Mouse (Mus musculus): ENCODE measurements at regions not wholly inside any gene's neighbourhood (a gene's known extent, or its start where the extent isn't known, plus 50 kb on each side); places are given as distances from the start of the nearest gene placed in this dataset.
"Not testable (repeated sequence)": the region's sequence is repeated elsewhere in the genome, so short reads cannot be mapped to it uniquely, and the experiment has no call there.

- Histone ChIP-seq H3K9ac (replicated peaks; ENCODE audit: low read depth) (no peak overlapping the region), H3K4me2 (replicated peaks; ENCODE audit: low read depth, low read length) (no peak overlapping the region), H3K36me3 (ENCODE audit: insufficient read depth, low read length) (no peaks in the 10 kb centered on the region), H3K27ac (ENCODE audit: low read length) (no peak overlapping the region), H3K4me1 (ENCODE audit: insufficient read depth, low read depth, low read length) (no peaks in the 10 kb centered on the region), H3K9me3 (ENCODE audit: low read length) (no peaks in the 10 kb centered on the region), H3K27me3 (replicated peaks; ENCODE audit: insufficient read depth, low read length) (no peaks in the 10 kb centered on the region), H3K4me3 (ENCODE audit: low read depth, low read length) (no peak overlapping the region)
- ATAC-seq (no peak), DNase-seq (ENCODE audit: low spot score) (no peak)
- no peak for TF ChIP-seq EP300 (IDR thresholded peaks at IDR 0.05)
- TF ChIP-seq CTCF (IDR thresholded peaks at IDR 0.05), result no peak
- 33% methylated on average over 2 of the region's 2 CpGs for WGBS
Measured at GRCm38 (mm10) chrX:153887285-153887684, 55.3 kb downstream of the Spin2c start.

GRCm38 (mm10) chrX:153927996-153928395, 84.4 kb downstream of the Samt1 start:
- ATAC-seq (no peak), DNase-seq (ENCODE audit: low spot score) (peak; percentile 2)
- H3K4me1 ChIP-seq (ENCODE audit: insufficient read depth, low read depth, low read length), result no peaks in the 10 kb centered on the region
- no peak overlapping the region for H3K27ac ChIP-seq (ENCODE audit: low read length)
- 70% methylated on average over 3 of the region's 3 CpGs for WGBS
- H3K9ac ChIP-seq (replicated peaks; ENCODE audit: low read depth), result no peak overlapping the region
- no peaks in the 10 kb centered on the region for H3K27me3 ChIP-seq (replicated peaks; ENCODE audit: insufficient read depth, low read length)
- no peak overlapping the region for H3K4me3 ChIP-seq (ENCODE audit: low read depth, low read length)
- H3K9me3 ChIP-seq (ENCODE audit: low read length), result no peaks in the 10 kb centered on the region
- no peak overlapping the region for H3K4me2 ChIP-seq (replicated peaks; ENCODE audit: low read depth, low read length)
- no peak for TF ChIP-seq CTCF (IDR thresholded peaks at IDR 0.05)
- TF ChIP-seq EP300 (IDR thresholded peaks at IDR 0.05), result no peak
- H3K36me3 ChIP-seq (ENCODE audit: insufficient read depth, low read length), result no peaks in the 10 kb centered on the region

GRCm38 (mm10) chrX:153932586-153932985, 79.9 kb downstream of the Samt1 start:
- H3K27me3 ChIP-seq (replicated peaks; ENCODE audit: insufficient read depth, low read length), result no peaks in the 10 kb centered on the region
- no peak overlapping the region for H3K4me3 ChIP-seq (ENCODE audit: low read depth, low read length)
- no peaks in the 10 kb centered on the region for H3K36me3 ChIP-seq (ENCODE audit: insufficient read depth, low read length)
- H3K9me3 ChIP-seq (ENCODE audit: low read length), result no peaks in the 10 kb centered on the region
- ATAC-seq, result no peak
- no peak overlapping the region for H3K27ac ChIP-seq (ENCODE audit: low read length)
- H3K4me2 ChIP-seq (replicated peaks; ENCODE audit: low read depth, low read length), result no peak overlapping the region
- H3K4me1 ChIP-seq (ENCODE audit: insufficient read depth, low read depth, low read length), result no peaks in the 10 kb centered on the region
- 57% methylated on average over 2 of the region's 2 CpGs for WGBS
- DNase-seq (ENCODE audit: low spot score), result no peak
- no peak overlapping the region for H3K9ac ChIP-seq (replicated peaks; ENCODE audit: low read depth)
- no peak for TF ChIP-seq EP300 (IDR thresholded peaks at IDR 0.05)
- no peak; the same call in 1 of the 2 replicates for TF ChIP-seq CTCF (IDR thresholded peaks at IDR 0.05)

GRCm38 (mm10) chrX:153936111-153936510, 76.3 kb downstream of the Samt1 start:
- ATAC-seq (no peak), DNase-seq (ENCODE audit: low spot score) (no peak)
- no peaks in the 10 kb centered on the region for H3K4me1 ChIP-seq (ENCODE audit: insufficient read depth, low read depth, low read length)
- H3K27ac ChIP-seq (ENCODE audit: low read length), result no peak overlapping the region
- no peaks in the 10 kb centered on the region for H3K9me3 ChIP-seq (ENCODE audit: low read length)
- TF ChIP-seq CTCF (IDR thresholded peaks at IDR 0.05) (no peak), EP300 (IDR thresholded peaks at IDR 0.05) (no peak)
- no peaks in the 10 kb centered on the region for H3K27me3 ChIP-seq (replicated peaks; ENCODE audit: insufficient read depth, low read length)
- no peaks in the 10 kb centered on the region for H3K36me3 ChIP-seq (ENCODE audit: insufficient read depth, low read length)
- 80% methylated on average over 3 of the region's 3 CpGs for WGBS
- no peak overlapping the region for H3K4me3 ChIP-seq (ENCODE audit: low read depth, low read length)
- no peak overlapping the region for H3K4me2 ChIP-seq (replicated peaks; ENCODE audit: low read depth, low read length)
- H3K9ac ChIP-seq (replicated peaks; ENCODE audit: low read depth), result no peak overlapping the region

GRCm38 (mm10) chrX:153937346-153937745, 75.1 kb downstream of the Samt1 start:
- ATAC-seq (no peak), DNase-seq (ENCODE audit: low spot score) (no peak)
- Histone ChIP-seq H3K27ac (ENCODE audit: low read length) (no peak overlapping the region), H3K36me3 (ENCODE audit: insufficient read depth, low read length) (no peaks in the 10 kb centered on the region), H3K4me1 (ENCODE audit: insufficient read depth, low read depth, low read length) (no peaks in the 10 kb centered on the region), H3K4me3 (ENCODE audit: low read depth, low read length) (no peak overlapping the region), H3K9ac (replicated peaks; ENCODE audit: low read depth) (no peak overlapping the region), H3K9me3 (ENCODE audit: low read length) (no peaks in the 10 kb centered on the region), H3K27me3 (replicated peaks; ENCODE audit: insufficient read depth, low read length) (no peaks in the 10 kb centered on the region), H3K4me2 (replicated peaks; ENCODE audit: low read depth, low read length) (no peak overlapping the region)
- TF ChIP-seq EP300 (IDR thresholded peaks at IDR 0.05) (no peak), CTCF (IDR thresholded peaks at IDR 0.05) (no peak)

- Histone ChIP-seq H3K4me3 (ENCODE audit: low read depth, low read length) (no peak overlapping the region), H3K36me3 (ENCODE audit: insufficient read depth, low read length) (no peaks in the 10 kb centered on the region), H3K9me3 (ENCODE audit: low read length) (no peaks in the 10 kb centered on the region), H3K27me3 (replicated peaks; ENCODE audit: insufficient read depth, low read length) (no peaks in the 10 kb centered on the region), H3K27ac (ENCODE audit: low read length) (no peak overlapping the region), H3K4me1 (ENCODE audit: insufficient read depth, low read depth, low read length) (no peaks in the 10 kb centered on the region), H3K9ac (replicated peaks; ENCODE audit: low read depth) (no peak overlapping the region), H3K4me2 (replicated peaks; ENCODE audit: low read depth, low read length) (no peak overlapping the region)
- no peak for DNase-seq (ENCODE audit: low spot score)
- 79% methylated on average over 7 of the region's 7 CpGs for WGBS
- no peak for ATAC-seq
- TF ChIP-seq EP300 (IDR thresholded peaks at IDR 0.05), result no peak
- TF ChIP-seq CTCF (IDR thresholded peaks at IDR 0.05), result no peak
Measured at GRCm38 (mm10) chrX:153940089-153940488, 72.4 kb downstream of the Samt1 start.

GRCm38 (mm10) chrX:153941130-153941529, 71.3 kb downstream of the Samt1 start:
- ATAC-seq; H3K4me3 ChIP-seq (ENCODE audit: low read depth, low read length); H3K4me2 ChIP-seq (replicated peaks; ENCODE audit: low read depth, low read length); H3K36me3 ChIP-seq (ENCODE audit: insufficient read depth, low read length); H3K9ac ChIP-seq (replicated peaks; ENCODE audit: low read depth); H3K9me3 ChIP-seq (ENCODE audit: low read length); H3K27ac ChIP-seq (ENCODE audit: low read length); DNase-seq (ENCODE audit: low spot score); H3K27me3 ChIP-seq (replicated peaks; ENCODE audit: insufficient read depth, low read length); H3K4me1 ChIP-seq (ENCODE audit: insufficient read depth, low read depth, low read length): not testable (repeated sequence)
- 70% methylated on average over 3 of the region's 3 CpGs for WGBS

Measured in lung, postnatal 0 days (tissue).